Mouse (Mus musculus) lung, adult 10 weeks (tissue): ENCODE results near the gene Ints4. TPM values are rescaled to one million over a fixed set of nuclear protein-coding genes. Genes with fewer than 3 reads are reported as not detected.

Experiments
- polyA plus RNA-seq: library from polyadenylated mRNA; stranded (reverse); fragments of 350-450 nt; fragmentation: Illumina TruSeq; extraction: RNeasy Lipid Tissue Mini Kit (QIAGEN cat#74804); gene quantifications from one replicate; pipeline ENCODE4 v1.2.3, GENCODE M21; 2014; ENCODE audit warnings: low read depth, low replicate concordance; ENCODE audit not compliant: insufficient read depth

Ints4 gene
- 26.3 TPM for polyA plus RNA-seq

DNA sequence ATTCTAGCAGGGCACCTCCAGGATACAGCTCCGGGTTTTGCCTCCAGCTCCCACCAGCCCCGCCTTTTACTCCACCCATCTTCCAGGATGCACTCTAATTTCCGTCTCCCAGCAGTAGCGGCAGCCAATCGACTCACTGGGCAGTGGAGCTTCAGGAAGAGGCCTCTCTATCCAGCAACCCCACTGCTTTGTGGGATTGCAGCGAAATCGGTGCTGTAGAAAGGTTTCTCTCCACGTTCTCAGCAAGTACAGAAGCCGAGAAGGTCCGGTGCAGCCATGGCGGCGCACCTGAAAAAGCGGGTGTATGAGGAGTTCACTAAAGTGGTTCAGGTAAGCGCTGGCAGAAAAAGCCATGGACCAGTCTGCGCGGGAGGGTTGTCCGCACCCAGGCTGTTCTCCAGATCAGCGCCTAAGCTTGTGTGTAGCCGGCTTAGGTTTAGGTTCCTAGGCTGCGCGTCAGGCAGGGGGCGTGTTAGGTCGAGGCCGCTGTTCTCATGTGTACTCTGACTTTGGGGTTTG lies at the start of gene Ints4:
Gene Ints4, plus strand, starts transcription at position 136 of the 519 bp plus-strand sequence.

DNA sequence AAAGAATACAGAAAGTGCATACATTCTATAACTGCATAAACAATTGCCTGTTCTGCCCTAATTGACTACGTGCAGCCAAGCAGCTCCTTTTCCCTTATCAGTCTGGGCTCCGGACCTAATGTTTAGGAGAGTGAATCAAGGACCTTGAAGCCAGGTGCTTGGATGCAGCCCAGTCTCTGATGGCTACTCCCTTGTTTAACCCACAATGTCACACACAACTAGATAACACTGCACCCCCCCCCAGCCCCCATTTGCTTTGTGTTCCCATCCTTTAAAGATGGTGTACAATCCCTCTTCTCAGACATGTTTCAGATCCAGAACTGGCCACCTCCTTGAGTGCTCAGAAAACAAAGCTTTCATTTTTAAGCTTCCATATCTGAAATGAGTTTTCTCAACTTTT lies 29.7 kb upstream of the Ints4 start, which contains the start of gene Kctd14:
Gene Kctd14, plus strand, starts transcription at position 301 of the 400 bp plus-strand sequence.

DNA sequence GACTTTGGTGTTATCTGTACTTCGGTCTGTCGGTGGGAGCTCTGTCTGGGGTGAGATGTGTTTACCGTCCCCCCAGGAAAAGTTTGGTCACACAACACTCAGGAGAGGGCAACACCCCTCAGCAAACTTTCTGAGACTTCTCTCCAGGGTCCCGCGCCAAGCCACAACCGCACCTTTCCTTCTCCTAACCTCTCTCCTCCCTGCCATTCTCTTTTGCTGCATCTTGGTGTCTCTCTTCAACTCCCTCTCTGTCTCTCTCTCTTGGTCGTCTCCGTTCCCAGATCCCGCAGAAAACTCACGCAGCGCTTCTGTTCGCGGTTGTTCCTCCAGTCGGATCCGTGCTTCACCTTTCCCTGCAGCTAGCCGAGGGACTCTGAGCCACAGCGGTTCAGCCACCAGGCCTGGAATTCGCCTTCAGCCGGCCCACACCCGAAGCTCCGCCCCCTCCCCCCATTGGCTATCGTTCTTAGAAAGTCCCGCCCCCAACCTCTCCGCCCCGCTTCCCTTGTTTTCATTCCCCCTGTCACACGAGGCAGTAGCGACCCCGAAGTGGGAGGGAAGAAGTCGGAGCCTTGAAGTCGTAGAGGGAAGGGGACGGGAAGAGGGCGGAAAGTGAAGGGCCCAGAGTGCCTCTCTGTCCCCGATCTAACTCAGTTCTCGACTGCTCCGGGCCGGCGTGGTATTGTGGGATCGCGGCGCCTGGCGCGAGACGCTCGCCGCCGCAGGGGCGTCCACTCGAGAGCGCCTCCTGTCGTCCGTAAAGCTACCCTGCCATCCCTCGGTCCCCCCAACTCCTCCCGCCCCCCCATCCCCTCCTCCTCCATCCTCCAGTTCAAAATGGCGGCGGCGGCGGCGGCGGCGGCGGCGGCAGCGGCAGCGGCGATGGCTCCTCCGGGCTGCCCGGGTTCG lies 98.6 kb downstream of the Ints4 start, which contains the start of the genes Aamdc and Rsf1:
Gene Aamdc, minus strand, starts transcription at position 431 of the 909 bp plus-strand sequence.
Gene Rsf1, plus strand, starts transcription at position 823 of the 909 bp plus-strand sequence.

Other genes with a start within 250 kb of the Ints4 start
- gene Usp35, start 148.9 kb upstream of the Ints4 start, polyA plus RNA-seq = 2.3 TPM
- 6.2 TPM for gene Kctd21, start 148.6 kb upstream of the Ints4 start, polyA plus RNA-seq
- 6.0 TPM for gene Alg8, start 109.3 kb upstream of the Ints4 start, polyA plus RNA-seq
- 276 TPM for gene Ndufc2, start 81.0 kb upstream of the Ints4 start, polyA plus RNA-seq
- 53.9 TPM for gene Thrsp, start 63.2 kb upstream of the Ints4 start, polyA plus RNA-seq
- 6.4 TPM for gene Kctd14, start 29.6 kb upstream of the Ints4 start, polyA plus RNA-seq
- 53.2 TPM for gene Aamdc, start 98.5 kb downstream of the Ints4 start, polyA plus RNA-seq
- gene Rsf1, start 98.9 kb downstream of the Ints4 start, polyA plus RNA-seq = 7.0 TPM
- gene Clns1a, start 215.7 kb downstream of the Ints4 start, polyA plus RNA-seq = 49.5 TPM